Mouse (Mus musculus): ENCODE data around the gene Tomm40l. TPM values are rescaled to one million over a fixed set of nuclear protein-coding genes. Genes with fewer than 3 reads are reported as not detected.
A peak's percentile ranks its signal among the peaks of the same experiment; 100 is the strongest.

Tomm40l gene
- polyA plus RNA-seq (2015; fragmentation: Nextera tagmentation; extraction: Ambion mirVana): 5.7 and 6.6 TPM in 2 replicates

GRCm38 (mm10) chr1:171222238-171223155 lies at the start of gene Tomm40l:
Gene Tomm40l (minus strand): TSS chr1:171222514.
- 2% methylated on average over 28 of the region's 28 CpGs for WGBS (ENCODE audit: insufficient replicate concordance)
- H3K4me3 ChIP-seq (ENCODE audit: low read depth, low read length): peak within 1 kb of the TSS; percentile 66
- peak within 1 kb of the TSS; percentile 61 for H3K9ac ChIP-seq (replicated peaks)
- TF ChIP-seq EP300 (IDR thresholded peaks at IDR 0.05; ENCODE audit: low read depth): no peak; the same call in 1 of the 2 replicates
- TF ChIP-seq CTCF (IDR thresholded peaks at IDR 0.05; ENCODE audit: low read depth): peak; percentile 80
- peak within 1 kb of the TSS; percentile 92 for H3K4me2 ChIP-seq (ENCODE audit: low read depth, low read length)
- peaks cover 19% of the 10 kb centered on the region for H3K4me1 ChIP-seq (ENCODE audit: insufficient read depth)
- H3K9me3 ChIP-seq (ENCODE audit: low read length): no peaks in the 10 kb centered on the region
- DNase-seq (peak; percentile 89), ATAC-seq (peak; percentile 87)
- no peaks in the 10 kb centered on the region for H3K27me3 ChIP-seq (ENCODE audit: insufficient read depth, low read length)
- peak within 1 kb of the TSS; percentile 95 for H3K27ac ChIP-seq (ENCODE audit: low read depth)
- peaks cover 18% of the 10 kb centered on the region for H3K36me3 ChIP-seq (replicated peaks; ENCODE audit: insufficient read depth, low read length)

DNA sequence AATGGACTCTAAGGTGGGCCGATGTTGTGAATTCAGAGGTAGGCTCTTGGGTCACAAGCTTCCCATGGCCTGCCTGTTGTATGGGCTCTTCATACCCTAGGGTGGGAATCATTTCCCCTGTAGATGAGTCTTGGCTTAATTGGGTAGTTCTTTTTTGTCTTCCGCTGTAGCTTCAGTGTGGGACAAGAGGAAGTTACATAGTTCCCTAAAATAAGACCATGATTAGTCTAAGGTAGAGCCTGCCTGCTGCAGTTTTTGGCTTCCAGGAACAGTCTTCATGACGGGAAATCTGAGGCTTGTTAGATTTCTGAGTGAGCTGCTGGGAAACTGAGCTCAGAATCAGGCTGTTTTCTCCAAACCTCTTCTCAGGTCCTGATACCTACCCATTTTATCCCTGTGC lies 49.8 kb upstream of the Tomm40l start:
- Histone ChIP-seq H3K4me3 (ENCODE audit: low read depth, low read length) (peak overlapping the region; percentile 90), H3K9me3 (ENCODE audit: low read length) (no peaks in the 10 kb centered on the region), H3K4me2 (ENCODE audit: low read depth, low read length) (peak overlapping the region; percentile 85), H3K9ac (replicated peaks) (peak overlapping the region; percentile 83; the same call in 1 of the 2 replicates), H3K36me3 (replicated peaks; ENCODE audit: insufficient read depth, low read length) (peaks cover 42% of the 10 kb centered on the region), H3K27ac (ENCODE audit: low read depth) (peak overlapping the region; percentile 68), H3K27me3 (ENCODE audit: insufficient read depth, low read length) (no peaks in the 10 kb centered on the region), H3K4me1 (ENCODE audit: insufficient read depth) (peaks cover 21% of the 10 kb centered on the region)
- ATAC-seq (no peak), DNase-seq (no peak)
- 47% methylated on average over 3 of the region's 3 CpGs for WGBS (ENCODE audit: insufficient replicate concordance)
- TF ChIP-seq CTCF (IDR thresholded peaks at IDR 0.05; ENCODE audit: low read depth) (no peak), EP300 (IDR thresholded peaks at IDR 0.05; ENCODE audit: low read depth) (no peak)

- WGBS (ENCODE audit: insufficient replicate concordance): 55% methylated on average over 10 of the region's 10 CpGs
- H3K4me1 ChIP-seq (ENCODE audit: insufficient read depth): peaks cover 21% of the 10 kb centered on the region
- peak overlapping the region; percentile 83 for H3K9ac ChIP-seq (replicated peaks)
- no peaks in the 10 kb centered on the region for H3K27me3 ChIP-seq (ENCODE audit: insufficient read depth, low read length)
- H3K9me3 ChIP-seq (ENCODE audit: low read length): no peaks in the 10 kb centered on the region
- H3K27ac ChIP-seq (ENCODE audit: low read depth): peak overlapping the region; percentile 68
- DNase-seq: no peak
- peak overlapping the region; percentile 85 for H3K4me2 ChIP-seq (ENCODE audit: low read depth, low read length)
- no peak for ATAC-seq
- TF ChIP-seq CTCF (IDR thresholded peaks at IDR 0.05; ENCODE audit: low read depth): peak; percentile 21; the same call in 1 of the 2 replicates
- no peak for TF ChIP-seq EP300 (IDR thresholded peaks at IDR 0.05; ENCODE audit: low read depth)
- peaks cover 37% of the 10 kb centered on the region for H3K36me3 ChIP-seq (replicated peaks; ENCODE audit: insufficient read depth, low read length)
- peak overlapping the region; percentile 90 for H3K4me3 ChIP-seq (ENCODE audit: low read depth, low read length)
These were observed 49.3 kb upstream of the Tomm40l start for GRCm38 (mm10) chr1:171271622-171272021.

DNA sequence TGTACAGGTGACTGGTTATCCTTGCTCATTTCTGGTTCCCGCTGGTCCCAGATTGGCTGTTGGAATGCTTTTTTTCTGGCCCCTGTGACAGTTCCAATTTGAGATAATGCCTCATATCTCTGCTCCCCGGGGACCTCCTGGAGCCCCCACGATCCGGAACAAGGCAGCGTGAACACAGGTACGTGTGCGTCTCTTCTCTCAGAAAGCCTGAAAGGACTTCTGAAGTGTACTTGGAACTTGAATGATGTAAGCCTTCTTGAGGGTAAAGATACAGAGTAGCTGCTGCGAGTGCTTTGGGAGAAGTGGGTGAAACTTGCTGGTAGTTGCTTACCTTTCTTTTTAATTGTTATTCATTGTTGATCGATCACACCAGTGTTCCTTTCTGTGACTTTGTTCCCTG lies 48.9 kb upstream of the Tomm40l start:
- no peak for DNase-seq
- TF ChIP-seq EP300 (IDR thresholded peaks at IDR 0.05; ENCODE audit: low read depth) (no peak), CTCF (IDR thresholded peaks at IDR 0.05; ENCODE audit: low read depth) (no peak)
- Histone ChIP-seq H3K36me3 (replicated peaks; ENCODE audit: insufficient read depth, low read length) (peaks cover 33% of the 10 kb centered on the region), H3K4me3 (ENCODE audit: low read depth, low read length) (peak overlapping the region; percentile 90), H3K27me3 (ENCODE audit: insufficient read depth, low read length) (no peaks in the 10 kb centered on the region), H3K4me2 (ENCODE audit: low read depth, low read length) (peak overlapping the region; percentile 85), H3K9me3 (ENCODE audit: low read length) (no peaks in the 10 kb centered on the region), H3K9ac (replicated peaks) (peak overlapping the region; percentile 83), H3K4me1 (ENCODE audit: insufficient read depth) (peaks cover 21% of the 10 kb centered on the region), H3K27ac (ENCODE audit: low read depth) (peak overlapping the region; percentile 68)
- 36% methylated on average over 9 of the region's 9 CpGs for WGBS (ENCODE audit: insufficient replicate concordance)
- no peak for ATAC-seq

GRCm38 (mm10) chr1:171270573-171270900 lies 48.2 kb upstream of the Tomm40l start:
- no peaks in the 10 kb centered on the region for H3K27me3 ChIP-seq (ENCODE audit: insufficient read depth, low read length)
- H3K9ac ChIP-seq (replicated peaks): peak overlapping the region; percentile 83
- TF ChIP-seq CTCF (IDR thresholded peaks at IDR 0.05; ENCODE audit: low read depth) (no peak), EP300 (IDR thresholded peaks at IDR 0.05; ENCODE audit: low read depth) (no peak)
- 0% methylated on average over 19 of the region's 19 CpGs for WGBS (ENCODE audit: insufficient replicate concordance)
- peak overlapping the region; percentile 85 for H3K4me2 ChIP-seq (ENCODE audit: low read depth, low read length)
- H3K36me3 ChIP-seq (replicated peaks; ENCODE audit: insufficient read depth, low read length): peaks cover 26% of the 10 kb centered on the region
- H3K4me1 ChIP-seq (ENCODE audit: insufficient read depth): peaks cover 21% of the 10 kb centered on the region
- ATAC-seq (peak; percentile 61), DNase-seq (no peak)
- H3K9me3 ChIP-seq (ENCODE audit: low read length): no peaks in the 10 kb centered on the region
- H3K4me3 ChIP-seq (ENCODE audit: low read depth, low read length): peak overlapping the region; percentile 90
- H3K27ac ChIP-seq (ENCODE audit: low read depth): peak overlapping the region; percentile 68

DNA sequence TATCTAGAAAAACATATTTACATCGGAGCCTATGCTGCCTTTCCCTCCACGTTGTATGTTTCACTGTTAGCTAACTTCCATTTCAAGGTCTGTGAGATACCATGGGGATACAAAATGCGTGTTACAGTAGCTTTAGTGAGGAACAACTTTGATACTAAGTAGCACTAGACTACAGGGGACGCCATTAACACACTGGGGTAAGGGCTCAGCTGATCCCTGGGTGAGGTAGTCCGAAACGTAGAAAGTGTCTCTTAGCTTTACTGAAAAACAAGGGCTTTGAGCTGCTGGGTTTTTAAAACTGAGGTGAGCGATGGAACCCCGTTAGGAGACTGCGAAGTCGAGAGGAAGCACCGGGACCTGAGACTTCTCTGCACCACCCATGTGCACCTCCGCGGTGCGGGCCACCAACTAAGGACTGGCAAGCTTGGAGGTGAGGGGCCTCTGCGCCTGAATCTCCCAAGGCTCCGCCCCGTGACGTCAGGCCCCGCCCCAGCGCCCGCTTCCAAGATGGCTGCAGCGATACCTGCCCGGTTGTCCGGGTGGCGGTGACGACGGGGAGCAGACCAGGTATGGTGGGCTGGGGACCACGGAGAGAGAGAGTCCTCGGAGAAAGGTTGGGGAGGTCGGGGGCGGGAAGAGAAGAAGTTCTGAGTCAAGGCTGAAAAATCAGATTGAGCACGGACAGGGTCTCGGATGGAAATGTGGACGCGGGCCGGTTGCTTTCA lies 47.7 kb upstream of the Tomm40l start, which contains the start of gene B4galt3:
Gene B4galt3 (plus strand): TSS at position 481 of the 725 bp plus-strand sequence.
- TF ChIP-seq CTCF (IDR thresholded peaks at IDR 0.05; ENCODE audit: low read depth) (0 out of 2 replicates have a peak, but pooled peaks have one; percentile 10), EP300 (IDR thresholded peaks at IDR 0.05; ENCODE audit: low read depth) (no peak)
- 4% methylated on average over 36 of the region's 36 CpGs for WGBS (ENCODE audit: insufficient replicate concordance)
- Histone ChIP-seq H3K27me3 (ENCODE audit: insufficient read depth, low read length) (no peaks in the 10 kb centered on the region), H3K27ac (ENCODE audit: low read depth) (peak within 1 kb of the TSS; percentile 68), H3K4me3 (ENCODE audit: low read depth, low read length) (peak within 1 kb of the TSS; percentile 90), H3K4me2 (ENCODE audit: low read depth, low read length) (peak within 1 kb of the TSS; percentile 85), H3K36me3 (replicated peaks; ENCODE audit: insufficient read depth, low read length) (peaks cover 21% of the 10 kb centered on the region), H3K9ac (replicated peaks) (peak within 1 kb of the TSS; percentile 83), H3K4me1 (ENCODE audit: insufficient read depth) (peaks cover 21% of the 10 kb centered on the region), H3K9me3 (ENCODE audit: low read length) (no peaks in the 10 kb centered on the region)
- peak; percentile 98 for DNase-seq
- ATAC-seq: peak; percentile 96

All from liver, postnatal 0 days (tissue).